Mouse (Mus musculus) limb, embryonic 11.5 days (tissue): Measurements from ENCODE around the gene Depdc1b. TPM values are rescaled to one million over a fixed set of nuclear protein-coding genes. Genes with fewer than 3 reads are reported as not detected.

ENCODE experiments used
- ATAC-seq: fragments of 200-750 bp; cut with Nextera tagmentation; 2 replicates; pipeline ENCODE4 v1.8.0; 2017; ENCODE audit warnings: low read depth; ENCODE audit not compliant: insufficient number of reproducible peaks, low FRiP score, low TSS enrichment
- DNase-seq: peaks from one replicate; pipeline ENCODE4 v3.0.0-alpha.2; 2015; ENCODE audit warnings: low spot score
- H3K27ac ChIP-seq: fragments of 300-500 bp; sonication (generic); replicated peaks from 2 replicates; pipeline ENCODE4 v1.5.1; 2014; ENCODE audit warnings: low read depth, mild to moderate bottlenecking, low read length
- H3K27me3 ChIP-seq: fragments of 300-500 bp; sonication (generic); 2 replicates; pipeline ENCODE4 v1.6.1; 2014; ENCODE audit warnings: mild to moderate bottlenecking, low read length, mixed read lengths; ENCODE audit not compliant: control insufficient read depth, insufficient read depth
- H3K36me3 ChIP-seq: fragments of 300-500 bp; sonication (generic); 2 replicates; pipeline ENCODE4 v1.6.1; 2014; ENCODE audit warnings: mild to moderate bottlenecking, low read length, moderate library complexity, mixed read lengths; ENCODE audit not compliant: control insufficient read depth, insufficient read depth
- H3K4me1 ChIP-seq: fragments of 300-500 bp; sonication (generic); 2 replicates; pipeline ENCODE4 v1.6.1; 2014; ENCODE audit warnings: low read length, mixed read lengths; ENCODE audit not compliant: control insufficient read depth, insufficient read depth
- H3K4me2 ChIP-seq: fragments of 300-500 bp; sonication (generic); 2 replicates; pipeline ENCODE4 v1.6.1; 2014; ENCODE audit warnings: low read depth, mild to moderate bottlenecking, moderate library complexity; ENCODE audit not compliant: severe bottlenecking
- H3K4me3 ChIP-seq: fragments of 300-500 bp; sonication (generic); 2 replicates; pipeline ENCODE4 v1.5.1; 2014; ENCODE audit warnings: low read depth, low read length
- H3K9ac ChIP-seq: fragments of 300-500 bp; sonication (generic); 2 replicates; pipeline ENCODE4 v1.6.1; 2014; ENCODE audit warnings: mild to moderate bottlenecking, low read length
- H3K9me3 ChIP-seq: fragments of 300-500 bp; sonication (generic); 2 replicates; pipeline ENCODE4 v1.6.1; 2016; ENCODE audit warnings: low read length; ENCODE audit not compliant: control insufficient read depth
- WGBS: fragments of 180-500 bp; shearing (Covaris S2); extraction: QIAGEN DNeasy Blood & Tissue Kit; methylation state at CpG from one replicate; pipeline ENCODE4 v1.1.7; 2014; 5-methylcytosine and 5-hydroxymethylcytosine counted together
- polyA plus RNA-seq: library from polyadenylated mRNA; unstranded; fragments of >200 nt; fragmentation: Nextera tagmentation; extraction: Ambion mirVana; gene quantifications from 2 replicates; pipeline ENCODE4 v1.2.1, GENCODE M21; 2014

Depdc1b gene
- polyA plus RNA-seq, 1 experiment from 2014 or later: 18.9 TPM

- H3K36me3 ChIP-seq: no peaks in the 10 kb centered on the region
- no peak overlapping the region for H3K9ac ChIP-seq
- no peak overlapping the region for H3K27ac ChIP-seq
- H3K4me2 ChIP-seq: no peak overlapping the region
- no peak overlapping the region for H3K4me3 ChIP-seq
- H3K4me1 ChIP-seq: no peaks in the 10 kb centered on the region
- H3K27me3 ChIP-seq: no peaks in the 10 kb centered on the region
- DNase-seq (no peak), ATAC-seq (no peak)
- H3K9me3 ChIP-seq: no peaks in the 10 kb centered on the region
- whole genome bisulfite sequencing: 45% methylated on average over 6 of the region's 6 CpGs
These were observed 37.5 kb upstream of the Depdc1b start for GRCm38 (mm10) chr13:108278592-108278991.

DNA sequence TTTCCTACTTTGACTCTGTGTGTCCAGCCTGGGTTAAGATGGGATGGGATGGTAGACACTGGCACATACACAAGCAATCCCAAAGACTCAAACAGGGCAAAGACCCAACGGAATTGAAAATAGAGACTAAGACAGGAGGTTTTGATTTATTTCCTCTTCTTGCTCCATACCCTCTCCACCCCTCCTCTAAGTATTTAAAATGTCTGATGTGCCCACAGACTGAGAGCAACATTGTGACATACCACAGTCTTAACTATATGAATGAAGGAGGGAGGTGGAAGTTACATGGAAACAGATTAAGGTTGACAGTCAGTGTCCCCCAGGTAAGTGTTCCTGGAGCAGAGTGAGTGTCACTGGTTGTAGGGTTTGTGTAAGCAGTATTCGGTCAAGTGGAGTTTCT is 31.8 kb upstream of the Depdc1b start:
- no peak for ATAC-seq
- WGBS: 86% methylated on average over 2 of the region's 2 CpGs
- Histone ChIP-seq H3K27me3 (no peaks in the 10 kb centered on the region), H3K9me3 (no peaks in the 10 kb centered on the region), H3K36me3 (no peaks in the 10 kb centered on the region), H3K9ac (no peak overlapping the region), H3K4me1 (no peaks in the 10 kb centered on the region), H3K4me2 (no peak overlapping the region), H3K4me3 (no peak overlapping the region), H3K27ac (no peak overlapping the region)
- no peak for DNase-seq

DNA sequence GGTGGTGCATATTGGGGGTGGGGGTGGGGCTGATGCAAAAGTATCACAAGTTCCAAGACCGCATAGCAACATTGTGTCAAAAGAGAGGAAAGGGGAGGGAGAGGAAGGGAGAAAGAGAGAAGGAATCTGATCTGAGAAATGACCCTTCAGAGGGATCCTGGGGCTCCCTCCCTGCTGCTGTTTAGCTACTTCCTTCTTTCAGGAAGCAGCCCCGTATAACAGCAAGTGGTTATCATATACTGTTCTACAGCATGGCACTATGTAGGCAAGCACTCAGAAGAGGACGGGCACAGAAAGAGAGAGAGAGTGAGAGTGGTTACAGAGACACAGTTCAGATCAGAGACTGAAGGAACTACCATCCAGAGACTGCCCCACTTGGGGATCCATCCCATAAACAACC is 28.2 kb upstream of the Depdc1b start:
- H3K9me3 ChIP-seq: no peaks in the 10 kb centered on the region
- no peak overlapping the region for H3K4me3 ChIP-seq
- H3K4me2 ChIP-seq: no peak overlapping the region
- 67% methylated on average over 3 of the region's 3 CpGs for WGBS
- no peaks in the 10 kb centered on the region for H3K4me1 ChIP-seq
- DNase-seq (no peak), ATAC-seq (no peak)
- H3K36me3 ChIP-seq: no peaks in the 10 kb centered on the region
- no peak overlapping the region for H3K9ac ChIP-seq
- H3K27ac ChIP-seq: no peak overlapping the region
- H3K27me3 ChIP-seq: no peaks in the 10 kb centered on the region

DNA sequence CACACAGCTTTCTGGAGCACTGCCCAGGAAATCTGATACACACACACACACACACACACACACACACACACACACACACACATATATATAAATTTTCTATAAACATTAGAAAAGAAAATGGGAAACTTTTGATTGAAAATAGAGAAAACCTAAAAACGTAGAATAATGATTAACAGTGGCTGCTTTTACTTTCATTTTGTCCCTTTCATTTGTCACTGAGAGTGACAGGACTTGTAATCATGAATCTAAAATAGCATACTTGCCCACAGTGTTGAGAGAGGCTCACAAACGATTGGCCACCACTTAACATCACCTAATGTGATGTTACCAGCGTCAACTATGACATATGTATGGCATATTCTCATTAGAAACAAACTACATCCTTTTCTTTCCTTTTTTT is 26.7 kb upstream of the Depdc1b start:
- DNase-seq: no peak
- no peaks in the 10 kb centered on the region for H3K27me3 ChIP-seq
- 77% methylated on average over 3 of the region's 3 CpGs for WGBS
- no peak for ATAC-seq
- H3K27ac ChIP-seq: no peak overlapping the region
- H3K4me1 ChIP-seq: no peaks in the 10 kb centered on the region
- no peak overlapping the region for H3K4me3 ChIP-seq
- H3K4me2 ChIP-seq: no peak overlapping the region
- no peaks in the 10 kb centered on the region for H3K9me3 ChIP-seq
- H3K36me3 ChIP-seq: no peaks in the 10 kb centered on the region
- H3K9ac ChIP-seq: no peak overlapping the region

DNA sequence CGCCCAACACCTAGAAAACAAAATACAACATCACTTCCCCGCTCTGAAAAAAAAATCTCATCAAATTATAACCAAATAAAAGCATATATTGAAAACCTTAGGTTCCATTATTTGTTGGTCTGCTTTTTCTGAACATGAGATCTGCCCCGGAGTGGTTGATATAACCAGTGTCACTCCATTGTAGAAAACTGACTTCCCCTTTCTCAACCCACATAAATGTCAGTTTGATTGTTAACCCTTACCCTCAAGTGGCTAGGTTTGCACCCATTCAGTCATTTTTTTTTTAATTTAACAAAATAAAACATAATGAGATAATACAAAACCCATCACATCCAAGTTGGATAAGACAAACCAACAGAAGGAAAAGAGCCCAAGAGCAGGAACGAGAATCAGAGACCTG is 25.8 kb upstream of the Depdc1b start:
- no peak overlapping the region for H3K9ac ChIP-seq
- DNase-seq: no peak
- no peak overlapping the region for H3K4me2 ChIP-seq
- H3K9me3 ChIP-seq: no peaks in the 10 kb centered on the region
- no peak overlapping the region for H3K4me3 ChIP-seq
- H3K27me3 ChIP-seq: no peaks in the 10 kb centered on the region
- no peaks in the 10 kb centered on the region for H3K36me3 ChIP-seq
- H3K27ac ChIP-seq: no peak overlapping the region
- no peak for ATAC-seq
- 85% methylated on average over 4 of the region's 4 CpGs for WGBS
- no peaks in the 10 kb centered on the region for H3K4me1 ChIP-seq

DNA sequence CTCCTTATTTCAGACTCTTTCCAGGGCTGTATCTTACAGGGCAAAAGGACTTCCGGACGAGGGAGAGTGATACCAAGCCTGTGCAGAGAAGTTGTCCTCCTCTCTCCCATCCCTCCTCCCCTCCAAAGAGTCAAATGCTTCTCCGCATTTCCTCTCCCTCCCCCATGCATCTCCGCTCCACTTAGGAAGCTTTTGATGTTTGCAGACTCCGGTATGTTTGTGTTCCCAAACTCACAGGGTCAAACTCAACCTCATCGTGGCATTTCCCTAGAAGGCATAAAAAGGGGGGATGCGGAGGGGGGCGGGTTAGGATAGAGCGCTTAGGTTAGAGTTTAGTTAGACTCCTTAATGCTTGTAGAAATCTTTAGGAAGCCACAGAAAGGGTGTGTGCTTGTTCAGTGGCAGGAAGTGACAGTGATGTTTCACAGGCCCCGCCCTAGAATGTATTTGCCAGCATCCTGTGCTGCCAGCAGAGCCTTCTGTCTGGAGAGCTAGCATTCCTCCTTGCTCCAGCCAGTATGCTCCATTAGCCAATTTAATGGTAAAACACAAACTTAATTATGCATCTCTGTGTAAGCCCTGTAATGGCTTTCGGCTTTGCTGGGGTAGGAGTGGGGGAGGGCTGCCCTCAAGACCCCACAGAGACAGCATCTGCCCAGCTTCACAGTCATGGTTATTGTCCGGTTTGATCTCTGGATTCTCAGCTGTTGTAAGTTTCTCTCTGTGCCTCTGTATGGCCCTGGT is 18.6 kb upstream of the Depdc1b start:
- Histone ChIP-seq H3K4me1 (peaks cover 11% of the 10 kb centered on the region; the same call in 1 of the 2 replicates), H3K9me3 (no peaks in the 10 kb centered on the region), H3K36me3 (no peaks in the 10 kb centered on the region), H3K4me3 (peak overlapping the region; percentile 20; the same call in 1 of the 2 replicates), H3K9ac (peak overlapping the region; percentile 34; the same call in 1 of the 2 replicates), H3K27ac (peak overlapping the region; percentile 70; the same call in 1 of the 2 replicates), H3K4me2 (peak overlapping the region; percentile 39), H3K27me3 (no peaks in the 10 kb centered on the region)
- DNase-seq (peak; percentile 54), ATAC-seq (peak; percentile 42)
- WGBS: 2% methylated on average over 12 of the region's 12 CpGs

DNA sequence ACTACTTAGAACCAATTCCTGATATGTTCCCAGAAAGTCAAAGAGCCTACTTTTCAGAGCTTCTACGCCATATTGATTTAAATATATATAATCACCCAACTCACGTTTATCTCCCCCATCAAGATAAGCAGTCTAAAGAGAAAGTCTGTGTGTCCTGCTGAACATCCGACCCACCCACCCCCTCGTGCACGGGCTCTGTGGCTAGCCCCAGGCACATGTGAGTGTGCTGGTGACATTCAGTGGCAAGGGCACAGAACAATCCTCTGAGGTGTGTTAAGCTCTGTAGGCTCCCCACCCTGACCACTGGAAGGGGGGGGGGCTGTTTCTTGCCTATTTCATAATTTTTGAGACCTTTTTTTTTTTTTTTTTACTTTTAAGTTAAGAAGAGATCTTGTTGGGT is 17.9 kb upstream of the Depdc1b start:
- no peak overlapping the region for H3K4me3 ChIP-seq
- DNase-seq (no peak), ATAC-seq (no peak)
- no peak overlapping the region for H3K27ac ChIP-seq
- peaks cover 11% of the 10 kb centered on the region; the same call in 1 of the 2 replicates for H3K4me1 ChIP-seq
- no peak overlapping the region for H3K4me2 ChIP-seq
- H3K36me3 ChIP-seq: no peaks in the 10 kb centered on the region
- H3K27me3 ChIP-seq: no peaks in the 10 kb centered on the region
- H3K9me3 ChIP-seq: no peaks in the 10 kb centered on the region
- WGBS: 43% methylated on average over 5 of the region's 5 CpGs
- H3K9ac ChIP-seq: no peak overlapping the region

- ATAC-seq (no peak), DNase-seq (peak; percentile 31)
These were observed 15.7 kb upstream of the Depdc1b start for GRCm38 (mm10) chr13:108300346-108300950.

More at GRCm38 (mm10) chr13:108300346-108300950, 15.7 kb upstream of the Depdc1b start:
- Histone ChIP-seq H3K4me1 (peaks cover 11% of the 10 kb centered on the region; the same call in 1 of the 2 replicates), H3K27ac (no peak overlapping the region), H3K4me2 (no peak overlapping the region), H3K9ac (no peak overlapping the region), H3K36me3 (no peaks in the 10 kb centered on the region), H3K4me3 (no peak overlapping the region), H3K27me3 (no peaks in the 10 kb centered on the region), H3K9me3 (no peaks in the 10 kb centered on the region)
- WGBS: 21% methylated on average over 5 of the region's 5 CpGs
